ENCODE assay signal across 9 mouse cellular contexts in genomic region chr10:77901871-77902210, GRCm38 (mm10). TPM values are rescaled to one million over a fixed set of nuclear protein-coding genes. Genes with fewer than 3 reads are reported as not detected.
DNase-seq lines count a peak whose midpoint lies in the region; ATAC-seq and TF ChIP-seq lines count a peak whose summit lies in the region.
"Had no signal": no experiment of that assay in that cellular context is flagged by ENCODE, and none has a peak within 500 bp of the region (broad histone marks: within the 10 kb centered on the region; RNA-seq: fewer than 3 reads in every experiment).

No protein-coding gene starts in this region.

- peak; percentile 9; the same call in 1 of the 2 replicates for ATAC-seq in forebrain, embryonic 15.5 days (replicated peaks)
- ATAC-seq in midbrain, postnatal 0 days (ENCODE audit: low FRiP score), result peak; percentile 51

- TF ChIP-seq CTCF in midbrain, postnatal 0 days (IDR thresholded peaks at IDR 0.05), result no peak

- H3K27ac ChIP-seq in heart, embryonic 10.5 days, result peak overlapping the region; percentile 85
- peak overlapping the region; percentile 43 for H3K27ac ChIP-seq in forebrain, embryonic 15.5 days (replicated peaks)
- peak overlapping the region; percentile 80 for H3K27ac ChIP-seq in midbrain, postnatal 0 days (ENCODE audit: low read depth, low read length)

- peak overlapping the region; percentile 88 for H3K4me2 ChIP-seq in forebrain, embryonic 15.5 days (replicated peaks)
- peak overlapping the region; percentile 70 for H3K4me2 ChIP-seq in midbrain, postnatal 0 days (ENCODE audit: low read depth, low read length, poor library complexity, severe bottlenecking)

- no peak for DNase-seq in heart, embryonic 10.5 days (ENCODE audit: low spot score)
- DNase-seq in heart, adult 9 months (ENCODE audit: low spot score in 2 of 2), result no peak
- DNase-seq in R1 (ENCODE audit: low read depth, low spot score), result peak; percentile 58
- peak; percentile 14 to 61 for DNase-seq in kidney, postnatal 36 days
- DNase-seq in midbrain, postnatal 0 days (ENCODE audit: low spot score), result peak; percentile 40
- DNase-seq in spleen, postnatal 36 days (ENCODE audit: low spot score in 2 of 2), result no peak
- no peak for DNase-seq in embryo, embryonic 9.5 days (ENCODE audit: extremely low spot score)

- H3K36me3 ChIP-seq in heart, embryonic 10.5 days, result 0 out of 2 replicates have a peak, but pooled peaks cover 3% of the 10 kb centered on the region
- no peaks in the 10 kb centered on the region for H3K36me3 ChIP-seq in forebrain, embryonic 15.5 days
- peaks cover 5% of the 10 kb centered on the region for H3K36me3 ChIP-seq in midbrain, postnatal 0 days (ENCODE audit: insufficient read depth, low read length)

- H3K27me3 ChIP-seq in heart, embryonic 10.5 days (ENCODE audit: insufficient read depth, poor library complexity, severe bottlenecking), result peaks cover 22% of the 10 kb centered on the region
- no peaks in the 10 kb centered on the region for H3K27me3 ChIP-seq in forebrain, embryonic 15.5 days
- no peaks in the 10 kb centered on the region for H3K27me3 ChIP-seq in midbrain, postnatal 0 days (ENCODE audit: insufficient read depth, low read length)

- H3K9ac ChIP-seq in forebrain, embryonic 15.5 days (replicated peaks), result peak overlapping the region; percentile 68
- peak overlapping the region; percentile 81 for H3K9ac ChIP-seq in midbrain, postnatal 0 days (replicated peaks; ENCODE audit: low read length, poor library complexity, severe bottlenecking)

- WGBS in heart, embryonic 10.5 days, result 3% methylated on average over 14 of the region's 14 CpGs
- WGBS in forebrain, embryonic 15.5 days, result 2% methylated on average over 14 of the region's 14 CpGs
- WGBS in midbrain, postnatal 0 days, result under 1% methylated on average over 14 of the region's 14 CpGs

- no peaks in the 10 kb centered on the region; the same call in 1 of the 2 replicates for H3K9me3 ChIP-seq in heart, embryonic 10.5 days
- no peaks in the 10 kb centered on the region for H3K9me3 ChIP-seq in forebrain, embryonic 15.5 days
- H3K9me3 ChIP-seq in midbrain, postnatal 0 days (ENCODE audit: low read length), result no peaks in the 10 kb centered on the region

- H3K4me1 ChIP-seq in heart, embryonic 10.5 days, result peaks cover 23% of the 10 kb centered on the region
- peaks cover 21% of the 10 kb centered on the region for H3K4me1 ChIP-seq in forebrain, embryonic 15.5 days
- peaks cover 7% of the 10 kb centered on the region; the same call in 1 of the 2 replicates for H3K4me1 ChIP-seq in midbrain, postnatal 0 days (ENCODE audit: insufficient read depth, low read length)

- peak overlapping the region; percentile 77 for H3K4me3 ChIP-seq in heart, embryonic 10.5 days
- H3K4me3 ChIP-seq in forebrain, embryonic 15.5 days, result peak overlapping the region; percentile 73
- H3K4me3 ChIP-seq in midbrain, postnatal 0 days (ENCODE audit: low read depth, low read length), result peak overlapping the region; percentile 53

RNA-seq across cellular contexts. Expression of gene Lrrc3, which starts 0.5 kb away (rescaled TPM):
- 2.7 and 4.9 TPM in 2 replicates for polyA plus RNA-seq in heart, embryonic 10.5 days (2016; fragmentation: Nextera tagmentation; extraction: Ambion mirVana)
- polyA plus RNA-seq in forebrain, embryonic 15.5 days (2015; fragmentation: Nextera tagmentation; extraction: Ambion mirVana), result 11.1 and 11.3 TPM in 2 replicates
- total RNA-seq in midbrain, postnatal 0 days (2014; rRNA removed), result 36.1 and 39.6 TPM in 2 replicates
- polyA plus RNA-seq in midbrain, postnatal 0 days (2015; fragmentation: Nextera tagmentation; extraction: Ambion mirVana), result 29.7 and 29.9 TPM in 2 replicates

RNA-seq across cellular contexts. Expression of gene Gm3285, which starts 40.1 kb away (rescaled TPM):
- not detected in 2 replicates for polyA plus RNA-seq in heart, embryonic 10.5 days (2016; fragmentation: Nextera tagmentation; extraction: Ambion mirVana)
- not detected in 2 replicates for polyA plus RNA-seq in forebrain, embryonic 15.5 days (2015; fragmentation: Nextera tagmentation; extraction: Ambion mirVana)
- not detected in 2 replicates for total RNA-seq in midbrain, postnatal 0 days (2014; rRNA removed)
- not detected in 2 replicates for polyA plus RNA-seq in midbrain, postnatal 0 days (2015; fragmentation: Nextera tagmentation; extraction: Ambion mirVana)
- polyA plus RNA-seq: large intestine, adult 2 months had no signal

RNA-seq across cellular contexts. Expression of gene Gm10318, which starts 49.2 kb away (rescaled TPM):
- not detected in 2 replicates for polyA plus RNA-seq in heart, embryonic 10.5 days (2016; fragmentation: Nextera tagmentation; extraction: Ambion mirVana)
- not detected in 2 replicates for polyA plus RNA-seq in forebrain, embryonic 15.5 days (2015; fragmentation: Nextera tagmentation; extraction: Ambion mirVana)
- total RNA-seq in midbrain, postnatal 0 days (2014; rRNA removed), result not detected in 2 replicates
- not detected in 2 replicates for polyA plus RNA-seq in midbrain, postnatal 0 days (2015; fragmentation: Nextera tagmentation; extraction: Ambion mirVana)
- polyA plus RNA-seq: large intestine, adult 2 months had no signal

RNA-seq across cellular contexts. Expression of gene Gm36176, which starts 55.2 kb away (rescaled TPM):
- not detected in 2 replicates for polyA plus RNA-seq in heart, embryonic 10.5 days (2016; fragmentation: Nextera tagmentation; extraction: Ambion mirVana)
- polyA plus RNA-seq in forebrain, embryonic 15.5 days (2015; fragmentation: Nextera tagmentation; extraction: Ambion mirVana), result not detected in 2 replicates
- total RNA-seq in midbrain, postnatal 0 days (2014; rRNA removed), result not detected in 2 replicates
- polyA plus RNA-seq in midbrain, postnatal 0 days (2015; fragmentation: Nextera tagmentation; extraction: Ambion mirVana), result not detected in 2 replicates
- polyA plus RNA-seq: large intestine, adult 2 months had no signal

Comparison
In these comparisons a context has a peak if more than half of its experiments do, and no peak if none do; other contexts are left out.
1. DNase-seq: peak in R1 (single experiment), kidney, postnatal 36 days (2 of 2) and midbrain, postnatal 0 days (single experiment); none in heart, embryonic 10.5 days (single experiment), heart, adult 9 months (0 of 2), spleen, postnatal 36 days (0 of 2) and embryo, embryonic 9.5 days (single experiment).
2. Peak in every context shown above with its lines, with median percentiles within 50 percentile points of each other: H3K27ac ChIP-seq and H3K4me3 ChIP-seq.